Mouse (Mus musculus) hindbrain, embryonic 10.5 days (tissue): ENCODE measurements around the gene Spi1. TPM values are rescaled to one million over a fixed set of nuclear protein-coding genes. Genes with fewer than 3 reads are reported as not detected.

Experiments
- DNase-seq: peaks from one replicate; pipeline ENCODE4 v3.0.0-alpha.2; 2017; ENCODE audit warnings: low spot score
- H3K27ac ChIP-seq: fragments of 300-500 bp; sonication (generic); 2 replicates; pipeline ENCODE4 v1.5.1; 2016; ENCODE audit warnings: mild to moderate bottlenecking, moderate library complexity
- H3K27me3 ChIP-seq: fragments of 300-500 bp; sonication (generic); 2 replicates; pipeline ENCODE4 v1.6.1; 2016; ENCODE audit warnings: mild to moderate bottlenecking; ENCODE audit not compliant: poor library complexity, insufficient read depth, severe bottlenecking
- H3K36me3 ChIP-seq: fragments of 300-500 bp; sonication (generic); 2 replicates; pipeline ENCODE4 v1.6.1; 2016; ENCODE audit warnings: mild to moderate bottlenecking, moderate library complexity
- H3K4me1 ChIP-seq: fragments of 300-500 bp; sonication (generic); replicated peaks from 2 replicates; pipeline ENCODE4 v1.6.1; 2016; ENCODE audit warnings: mild to moderate bottlenecking
- H3K4me3 ChIP-seq: fragments of 300-500 bp; sonication (generic); 2 replicates; pipeline ENCODE4 v1.5.1; 2016; ENCODE audit warnings: mild to moderate bottlenecking, moderate library complexity
- H3K9me3 ChIP-seq: fragments of 300-500 bp; sonication (generic); 2 replicates; pipeline ENCODE4 v1.6.1; 2016; ENCODE audit warnings: mild to moderate bottlenecking, moderate library complexity
- WGBS: fragments of 180-500 bp; shearing (Covaris S2); methylation state at CpG from one replicate; pipeline ENCODE4 v1.1.7; 2016; 5-methylcytosine and 5-hydroxymethylcytosine counted together
- polyA plus RNA-seq: library from polyadenylated mRNA; unstranded; fragments of >200 nt; fragmentation: Nextera tagmentation; extraction: Ambion mirVana; gene quantifications from 2 replicates; pipeline ENCODE4 v1.2.1, GENCODE M21; 2016

The Spi1 gene
- polyA plus RNA-seq, 1 experiment from 2014 or later, result 4.3 TPM

GRCm38 (mm10) chr2:91121011-91121410 is 38.8 kb downstream of the Spi1 start:
- Histone ChIP-seq H3K27me3 (peaks cover 16% of the 10 kb centered on the region), H3K27ac (no peak overlapping the region), H3K36me3 (no peaks in the 10 kb centered on the region), H3K4me1 (0 out of 2 replicates have a peak, but pooled peaks cover 7% of the 10 kb centered on the region), H3K9me3 (no peaks in the 10 kb centered on the region), H3K4me3 (no peak overlapping the region)
- DNase-seq, result no peak
- WGBS, result 86% methylated on average over 6 of the region's 6 CpGs

DNA sequence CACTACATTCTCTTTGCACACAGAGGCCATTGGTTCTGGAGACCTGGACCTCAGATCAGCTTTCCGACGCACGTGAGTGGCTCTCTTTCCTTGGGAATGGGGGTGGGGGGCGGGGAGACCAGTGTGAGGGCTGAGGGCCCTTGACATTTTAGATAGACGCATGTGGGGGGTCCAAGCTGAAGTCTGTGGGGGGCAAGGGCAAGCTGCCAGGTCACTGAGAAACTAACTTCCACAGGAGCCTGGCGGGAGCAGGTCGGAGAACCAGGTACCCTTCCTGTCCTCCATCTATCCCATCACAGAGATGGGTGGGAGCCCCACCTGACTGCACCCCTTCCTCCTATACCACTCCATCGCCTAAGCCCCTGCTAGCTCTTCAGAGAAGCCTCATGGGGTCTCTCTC is 39.3 kb downstream of the Spi1 start:
- H3K27me3 ChIP-seq, result peaks cover 11% of the 10 kb centered on the region
- 63% methylated on average over 8 of the region's 8 CpGs for WGBS
- DNase-seq, result no peak

GRCm38 (mm10) chr2:91123521-91123920 is 41.3 kb downstream of the Spi1 start:
- Histone ChIP-seq H3K36me3 (no peaks in the 10 kb centered on the region), H3K27me3 (no peaks in the 10 kb centered on the region), H3K4me3 (no peak overlapping the region), H3K9me3 (no peaks in the 10 kb centered on the region), H3K27ac (no peak overlapping the region), H3K4me1 (0 out of 2 replicates have a peak, but pooled peaks cover 6% of the 10 kb centered on the region)
- WGBS, result 79% methylated on average over 6 of the region's 6 CpGs
- DNase-seq, result no peak

More for the DNA sequence above, 39.3 kb downstream of the Spi1 start:
- Histone ChIP-seq H3K27ac (no peak overlapping the region), H3K36me3 (no peaks in the 10 kb centered on the region), H3K4me1 (0 out of 2 replicates have a peak, but pooled peaks cover 7% of the 10 kb centered on the region), H3K9me3 (no peaks in the 10 kb centered on the region), H3K4me3 (no peak overlapping the region)

DNA sequence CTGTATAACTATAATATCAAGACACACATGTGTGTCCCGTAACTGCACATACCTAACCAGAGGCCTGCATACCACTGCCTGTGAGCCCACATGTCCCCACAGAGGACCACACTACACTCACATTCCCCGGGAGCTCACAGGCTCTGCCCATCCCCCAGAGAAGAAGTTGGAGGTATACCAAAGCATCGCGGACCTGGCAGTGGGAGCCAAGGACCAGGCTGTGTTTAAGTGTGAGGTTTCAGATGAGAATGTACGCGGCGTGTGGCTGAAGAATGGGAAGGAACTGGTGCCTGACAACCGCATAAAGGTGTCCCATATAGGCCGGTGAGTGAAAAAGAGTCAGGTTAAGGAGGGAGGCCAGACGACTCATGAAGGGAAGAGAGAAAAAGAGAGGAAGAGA is 42.9 kb downstream of the Spi1 start:
- no peak for DNase-seq
- no peaks in the 10 kb centered on the region for H3K9me3 ChIP-seq
- no peaks in the 10 kb centered on the region for H3K4me1 ChIP-seq
- H3K27ac ChIP-seq, result no peak overlapping the region
- no peaks in the 10 kb centered on the region for H3K36me3 ChIP-seq
- H3K27me3 ChIP-seq, result no peaks in the 10 kb centered on the region
- WGBS, result 89% methylated on average over 10 of the region's 10 CpGs
- no peak overlapping the region for H3K4me3 ChIP-seq

DNA sequence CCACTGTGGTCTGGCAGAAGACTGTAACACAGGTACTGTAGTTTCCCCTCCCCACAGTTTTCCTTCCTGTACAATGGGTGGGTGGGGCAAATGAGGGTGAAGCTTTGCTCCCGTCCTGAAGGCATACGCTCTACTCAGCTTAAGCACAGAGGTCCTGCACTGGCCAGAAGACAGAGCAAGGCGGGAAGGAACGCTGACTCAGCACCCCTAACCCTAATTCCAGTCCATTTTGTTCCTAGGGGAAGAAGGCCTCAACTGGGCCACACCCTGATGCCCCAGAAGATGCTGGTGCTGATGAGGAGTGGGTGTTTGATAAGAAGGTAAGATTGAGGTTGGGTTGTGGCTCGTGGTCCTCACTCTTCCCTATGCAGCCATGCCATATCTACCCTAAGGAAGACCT is 46.6 kb downstream of the Spi1 start:
- Histone ChIP-seq H3K9me3 (no peaks in the 10 kb centered on the region), H3K27ac (no peak overlapping the region), H3K27me3 (no peaks in the 10 kb centered on the region), H3K4me3 (no peak overlapping the region), H3K36me3 (no peaks in the 10 kb centered on the region), H3K4me1 (no peaks in the 10 kb centered on the region)
- no peak for DNase-seq
- WGBS, result 83% methylated on average over 5 of the region's 5 CpGs

DNA sequence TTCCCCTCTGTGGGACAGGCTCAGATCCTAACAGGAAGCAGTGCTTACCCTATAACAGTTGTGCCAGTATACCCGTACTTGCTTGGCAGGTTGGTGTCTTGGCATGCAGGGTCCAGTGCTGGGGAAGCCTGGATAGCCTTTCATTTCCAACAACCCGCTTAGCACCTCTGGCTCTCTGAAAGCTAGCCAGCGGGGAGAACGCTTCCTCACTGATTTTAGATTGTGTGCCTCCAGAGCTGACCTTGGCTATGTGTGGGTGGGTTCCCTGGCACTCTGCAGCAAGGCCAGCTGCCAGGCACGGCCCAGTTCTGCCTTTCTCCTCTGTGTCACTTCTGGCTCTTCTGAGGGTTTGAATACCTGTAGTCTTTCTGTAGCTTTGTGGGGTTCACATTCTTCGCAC is 47.9 kb downstream of the Spi1 start:
- DNase-seq, result no peak
- H3K4me3 ChIP-seq, result no peak overlapping the region
- 88% methylated on average over 6 of the region's 6 CpGs for WGBS
- H3K27me3 ChIP-seq, result no peaks in the 10 kb centered on the region
- no peaks in the 10 kb centered on the region for H3K4me1 ChIP-seq
- H3K36me3 ChIP-seq, result no peaks in the 10 kb centered on the region
- H3K9me3 ChIP-seq, result no peaks in the 10 kb centered on the region
- H3K27ac ChIP-seq, result no peak overlapping the region

DNA sequence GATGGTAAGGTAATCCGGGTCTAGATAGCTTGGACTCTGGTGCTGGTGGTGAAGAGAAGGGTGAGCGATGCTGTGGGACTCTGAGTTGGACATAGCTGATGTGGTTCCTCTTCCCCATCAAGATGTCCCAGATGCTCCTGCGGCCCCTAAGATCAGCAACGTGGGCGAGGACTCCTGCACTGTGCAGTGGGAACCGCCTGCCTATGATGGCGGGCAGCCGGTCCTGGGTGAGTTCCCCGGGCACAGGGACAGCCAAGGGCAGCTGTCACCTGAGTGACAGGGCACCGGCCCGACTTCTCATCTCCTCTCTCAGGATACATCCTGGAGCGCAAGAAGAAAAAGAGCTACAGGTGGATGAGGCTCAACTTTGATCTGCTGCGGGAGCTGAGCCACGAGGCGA is 49.1 kb downstream of the Spi1 start:
- H3K27ac ChIP-seq, result no peak overlapping the region
- DNase-seq, result no peak
- H3K9me3 ChIP-seq, result no peaks in the 10 kb centered on the region
- no peaks in the 10 kb centered on the region for H3K27me3 ChIP-seq
- no peak overlapping the region for H3K4me3 ChIP-seq
- H3K4me1 ChIP-seq, result no peaks in the 10 kb centered on the region
- 90% methylated on average over 15 of the region's 15 CpGs for WGBS
- no peaks in the 10 kb centered on the region for H3K36me3 ChIP-seq

DNA sequence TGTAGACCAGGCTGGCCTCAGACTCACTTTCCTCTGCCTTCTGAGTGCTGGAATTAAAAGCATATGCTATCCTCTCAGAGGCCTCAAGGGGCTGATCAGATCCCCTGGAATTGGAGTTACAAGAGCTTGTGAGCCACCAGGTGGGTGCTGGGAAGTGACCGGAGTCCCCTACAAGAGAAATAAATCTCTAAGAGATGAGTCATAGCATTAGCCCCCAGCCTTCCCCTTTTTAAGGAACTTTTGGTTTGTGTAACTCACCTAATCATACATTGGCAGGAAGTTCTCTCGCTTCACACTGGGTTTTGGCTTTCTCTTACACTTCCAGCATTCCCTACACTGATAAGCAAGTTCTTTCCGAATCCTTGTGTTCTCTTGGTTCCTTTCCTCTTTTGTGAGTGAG is 49.8 kb downstream of the Spi1 start:
- no peaks in the 10 kb centered on the region for H3K4me1 ChIP-seq
- WGBS, result 86% methylated on average over 3 of the region's 3 CpGs
- H3K4me3 ChIP-seq, result no peak overlapping the region
- no peak overlapping the region for H3K27ac ChIP-seq
- 0 out of 2 replicates have a peak, but pooled peaks cover 1% of the 10 kb centered on the region for H3K36me3 ChIP-seq
- no peaks in the 10 kb centered on the region for H3K9me3 ChIP-seq
- no peak for DNase-seq
- no peaks in the 10 kb centered on the region for H3K27me3 ChIP-seq

DNA sequence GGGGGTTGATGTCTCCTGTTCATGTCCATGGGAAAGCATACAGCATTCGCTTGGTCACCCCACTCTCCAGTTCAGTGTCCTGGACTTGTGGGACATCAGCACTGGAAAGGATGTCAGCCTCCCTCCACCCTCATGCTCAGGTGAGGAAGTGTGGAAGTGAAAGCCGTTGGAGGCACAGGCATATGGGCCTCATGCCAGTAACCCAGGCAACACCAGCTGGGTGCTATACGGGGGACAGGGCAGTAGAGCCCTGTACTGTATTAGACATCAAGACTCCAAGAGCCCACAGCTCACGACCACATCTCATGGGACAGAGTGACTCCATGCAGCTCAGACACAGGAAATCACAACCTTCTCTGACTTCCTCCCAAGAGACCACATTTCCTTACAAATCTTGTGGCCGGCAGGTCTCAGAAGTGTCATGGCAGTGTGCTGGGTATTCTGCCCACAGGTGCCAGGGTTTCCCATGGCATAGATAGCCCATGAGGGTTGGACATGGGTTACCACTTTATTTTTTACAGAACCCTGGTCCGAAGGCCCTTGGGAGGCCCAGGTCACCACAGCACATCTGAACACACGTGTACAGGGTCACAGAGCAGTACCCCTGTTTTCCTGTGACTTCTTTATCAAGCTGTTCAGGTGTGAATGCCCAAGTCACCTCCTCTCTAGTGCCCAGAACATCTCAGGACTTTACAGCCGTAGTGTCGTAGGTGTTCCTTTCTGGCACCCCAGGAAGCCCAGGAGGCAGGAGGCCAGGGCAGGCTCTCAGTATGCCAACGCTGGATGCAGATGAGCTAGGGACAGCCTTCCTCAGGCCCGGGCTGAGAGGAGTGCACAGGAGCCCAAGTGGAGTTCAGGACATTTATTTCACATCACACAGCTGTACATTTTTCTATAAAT is 54.6 kb downstream of the Spi1 start:
- Histone ChIP-seq H3K4me1 (no peaks in the 10 kb centered on the region), H3K27ac (no peak overlapping the region), H3K36me3 (peaks cover 48% of the 10 kb centered on the region), H3K4me3 (no peak overlapping the region), H3K9me3 (no peaks in the 10 kb centered on the region), H3K27me3 (no peaks in the 10 kb centered on the region)
- 87% methylated on average over 11 of the region's 11 CpGs for WGBS
- DNase-seq, result no peak

- H3K9me3 ChIP-seq, result no peaks in the 10 kb centered on the region
- H3K27ac ChIP-seq, result no peak overlapping the region
- H3K27me3 ChIP-seq, result no peaks in the 10 kb centered on the region
- H3K36me3 ChIP-seq, result peaks cover 55% of the 10 kb centered on the region
- DNase-seq, result no peak
- H3K4me1 ChIP-seq, result no peaks in the 10 kb centered on the region
- 88% methylated on average over 6 of the region's 6 CpGs for WGBS
- H3K4me3 ChIP-seq, result no peak overlapping the region
Measured at GRCm38 (mm10) chr2:91137481-91137880, 55.3 kb downstream of the Spi1 start.

DNA sequence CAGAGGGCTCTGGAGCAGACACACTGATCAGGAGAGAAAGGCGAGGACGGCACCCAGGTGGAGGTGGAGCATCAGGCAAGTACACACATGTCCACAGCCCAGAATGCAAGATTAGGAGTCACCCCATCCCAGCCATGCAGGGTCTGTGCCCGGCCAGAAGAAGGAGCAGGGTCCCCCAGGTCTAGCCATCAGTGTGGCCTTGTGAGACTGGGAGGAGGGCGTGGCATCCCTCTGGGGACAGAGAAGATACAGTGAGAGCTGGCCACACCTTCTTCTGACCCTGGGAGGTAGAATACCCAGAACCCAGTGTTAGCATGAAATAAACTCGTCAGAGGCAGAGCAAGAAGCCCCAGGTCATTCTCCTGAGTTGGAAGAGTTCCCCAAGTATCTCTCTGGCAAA is 57.1 kb downstream of the Spi1 start:
- H3K36me3 ChIP-seq, result peaks cover 71% of the 10 kb centered on the region
- no peak overlapping the region for H3K27ac ChIP-seq
- 70% methylated on average over 5 of the region's 5 CpGs for WGBS

GRCm38 (mm10) chr2:91139764-91140163 is 57.6 kb downstream of the Spi1 start:
- Histone ChIP-seq H3K36me3 (peaks cover 75% of the 10 kb centered on the region), H3K27me3 (no peaks in the 10 kb centered on the region), H3K27ac (no peak overlapping the region), H3K4me1 (no peaks in the 10 kb centered on the region), H3K4me3 (no peak overlapping the region), H3K9me3 (no peaks in the 10 kb centered on the region)
- DNase-seq, result no peak
- 68% methylated on average over 8 of the region's 8 CpGs for WGBS

More for the DNA sequence above, 57.1 kb downstream of the Spi1 start:
- no peak for DNase-seq
- no peaks in the 10 kb centered on the region for H3K4me1 ChIP-seq
- H3K4me3 ChIP-seq, result no peak overlapping the region
- no peaks in the 10 kb centered on the region for H3K9me3 ChIP-seq
- no peaks in the 10 kb centered on the region for H3K27me3 ChIP-seq

DNA sequence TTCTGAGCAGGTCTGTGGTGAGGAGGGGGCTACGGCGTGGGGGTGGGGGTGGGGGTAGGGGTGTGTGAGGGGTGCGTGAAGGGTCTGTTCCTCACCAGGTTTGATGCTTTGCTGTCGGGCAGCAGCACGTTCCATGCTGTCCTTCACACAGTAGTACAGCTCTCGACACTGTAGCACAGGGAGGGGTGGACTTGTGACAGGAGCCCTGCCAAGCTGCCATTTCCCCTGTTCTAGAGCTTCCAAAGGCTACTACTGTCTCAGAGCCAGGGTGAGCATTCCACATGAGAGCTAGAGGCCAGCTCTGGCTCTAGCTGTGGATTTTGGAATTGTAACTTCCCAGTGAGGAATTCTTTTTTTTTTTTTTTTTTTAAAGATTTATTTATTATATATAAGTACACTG is 60.7 kb downstream of the Spi1 start:
- H3K27ac ChIP-seq, result no peak overlapping the region
- H3K4me1 ChIP-seq, result no peaks in the 10 kb centered on the region
- WGBS, result 94% methylated on average over 6 of the region's 6 CpGs
- no peaks in the 10 kb centered on the region for H3K27me3 ChIP-seq
- no peak for DNase-seq
- H3K36me3 ChIP-seq, result peaks cover 93% of the 10 kb centered on the region
- H3K4me3 ChIP-seq, result no peak overlapping the region
- H3K9me3 ChIP-seq, result no peaks in the 10 kb centered on the region
